Mouse (Mus musculus) heart, postnatal 0 days (tissue): ENCODE measurements at regions not wholly inside any gene's neighbourhood (a gene's known extent, or its start where the extent isn't known, plus 50 kb on each side); places are given as distances from the start of the nearest gene placed in this dataset.

Experiments
- ATAC-seq: fragments of 200-750 bp; cut with Nextera tagmentation; 2 replicates; pipeline ENCODE4 v1.8.0; 2017; ENCODE audit warnings: low read depth, moderate number of reproducible peaks, moderate library complexity; ENCODE audit not compliant: insufficient read depth
- DNase-seq: peaks from one replicate; pipeline ENCODE4 v3.0.0-alpha.2; 2016; ENCODE audit warnings: low spot score
- H3K27ac ChIP-seq: fragments of 300-500 bp; sonication (generic); 2 replicates; pipeline ENCODE4 v1.5.1; 2014; ENCODE audit warnings: low read depth, mild to moderate bottlenecking
- H3K27me3 ChIP-seq: fragments of 300-500 bp; sonication (generic); 2 replicates; pipeline ENCODE4 v1.6.1; 2014; ENCODE audit warnings: low read length, mixed read lengths; ENCODE audit not compliant: control insufficient read depth, insufficient read depth
- H3K36me3 ChIP-seq: fragments of 300-500 bp; sonication (generic); replicated peaks from 2 replicates; pipeline ENCODE4 v1.6.1; 2014; ENCODE audit warnings: low read length, mixed read lengths; ENCODE audit not compliant: control insufficient read depth, insufficient read depth
- H3K4me1 ChIP-seq: fragments of 300-500 bp; sonication (generic); 2 replicates; pipeline ENCODE4 v1.6.1; 2014; ENCODE audit warnings: antibody characterized with exemption; ENCODE audit not compliant: control insufficient read depth, insufficient read depth
- H3K4me2 ChIP-seq: fragments of 300-500 bp; sonication (generic); 2 replicates; pipeline ENCODE4 v1.6.1; 2014; ENCODE audit warnings: low read depth, mild to moderate bottlenecking, low read length, moderate library complexity
- H3K4me3 ChIP-seq: fragments of 300-500 bp; sonication (generic); 2 replicates; pipeline ENCODE4 v1.5.1; 2014; ENCODE audit warnings: low read depth, low read length
- H3K9ac ChIP-seq: fragments of 300-500 bp; sonication (generic); replicated peaks from 2 replicates; pipeline ENCODE4 v1.6.1; 2014; ENCODE audit warnings: low read depth, low read length, mixed read lengths
- H3K9me3 ChIP-seq: fragments of 300-500 bp; sonication (generic); replicated peaks from 2 replicates; pipeline ENCODE4 v1.6.1; 2016; ENCODE audit warnings: low read length; ENCODE audit not compliant: control insufficient read depth
- CTCF ChIP-seq: IDR thresholded peaks from 2 replicates; pipeline ENCODE4 v1.5.1; 2016; ENCODE audit warnings: antibody characterized with exemption, control low read depth, low read depth
- EP300 ChIP-seq: IDR thresholded peaks from 2 replicates; pipeline ENCODE4 v1.6.1; 2016; ENCODE audit warnings: antibody characterized with exemption, low read depth
- WGBS: fragments of 180-500 bp; shearing (Covaris S2); extraction: QIAGEN DNeasy Blood & Tissue Kit; methylation state at CpG from one replicate; pipeline ENCODE4 v1.1.7; 2014; 5-methylcytosine and 5-hydroxymethylcytosine counted together

- 78% methylated on average over 2 of the region's 2 CpGs for WGBS
- no peak for ATAC-seq
- Histone ChIP-seq H3K36me3 (no peaks in the 10 kb centered on the region), H3K4me2 (no peak overlapping the region), H3K9me3 (no peaks in the 10 kb centered on the region), H3K4me3 (no peak overlapping the region), H3K4me1 (peaks cover 10% of the 10 kb centered on the region), H3K9ac (no peak overlapping the region), H3K27me3 (no peaks in the 10 kb centered on the region), H3K27ac (no peak overlapping the region)
- no peak for DNase-seq
- TF ChIP-seq CTCF (no peak), EP300 (no peak)
Measured at GRCm38 (mm10) chr3:133759611-133760010, 214.7 kb upstream of the Tet2 start.

GRCm38 (mm10) chr3:133760221-133760620 is 215.3 kb upstream of the Tet2 start:
- H3K9ac ChIP-seq: no peak overlapping the region
- H3K36me3 ChIP-seq: no peaks in the 10 kb centered on the region
- ATAC-seq: no peak
- no peak for DNase-seq
- H3K4me3 ChIP-seq: no peak overlapping the region
- WGBS: 88% methylated on average over 1 of the region's 1 CpGs
- H3K9me3 ChIP-seq: no peaks in the 10 kb centered on the region
- no peak overlapping the region for H3K27ac ChIP-seq
- H3K4me2 ChIP-seq: no peak overlapping the region
- H3K4me1 ChIP-seq: peaks cover 4% of the 10 kb centered on the region; the same call in 1 of the 2 replicates
- no peak for TF ChIP-seq CTCF
- TF ChIP-seq EP300: no peak
- no peaks in the 10 kb centered on the region for H3K27me3 ChIP-seq

DNA sequence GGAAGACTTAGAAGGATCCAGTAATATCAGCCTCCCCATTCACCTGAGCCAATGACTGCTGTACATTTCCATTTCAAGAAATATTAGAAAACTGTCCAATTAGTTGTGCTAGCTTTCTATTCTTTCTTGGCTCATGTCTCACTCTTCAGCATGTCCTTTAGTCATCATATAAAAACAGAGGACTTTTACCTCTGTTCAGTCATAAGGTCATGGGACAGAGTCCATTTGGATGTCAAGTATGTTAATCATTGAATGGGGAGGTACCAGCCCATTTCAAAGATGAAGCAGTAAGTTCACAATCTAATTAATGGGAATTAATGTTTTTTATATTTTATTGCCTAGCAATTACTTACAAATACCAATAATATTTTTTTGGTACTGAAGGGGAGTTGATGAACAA is 218.8 kb upstream of the Tet2 start:
- Histone ChIP-seq H3K36me3 (no peaks in the 10 kb centered on the region), H3K4me1 (peaks cover 2% of the 10 kb centered on the region; the same call in 1 of the 2 replicates), H3K27me3 (no peaks in the 10 kb centered on the region), H3K4me3 (no peak overlapping the region), H3K9me3 (no peaks in the 10 kb centered on the region), H3K9ac (no peak overlapping the region), H3K4me2 (no peak overlapping the region), H3K27ac (no peak overlapping the region)
- TF ChIP-seq CTCF (no peak), EP300 (no peak)
- ATAC-seq: no peak
- no peak for DNase-seq

DNA sequence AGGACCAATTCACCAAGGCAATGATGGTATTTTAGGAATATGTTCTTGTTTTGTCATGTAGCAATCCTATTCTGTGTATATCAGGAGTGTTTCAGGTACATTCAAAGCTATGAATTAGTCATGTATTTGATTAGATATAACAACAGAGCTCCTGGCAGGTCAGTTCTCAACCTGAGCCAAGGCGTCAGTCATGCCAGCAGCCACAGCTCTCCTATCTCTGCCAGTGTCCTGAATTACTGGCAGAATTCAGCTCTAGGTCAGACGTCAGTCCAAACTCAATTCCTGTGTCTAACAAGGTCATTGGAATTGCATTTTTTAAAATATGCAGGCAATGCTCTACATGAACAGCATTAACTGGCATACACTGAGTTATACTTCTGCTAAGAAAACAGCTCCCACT is 228.6 kb upstream of the Tet2 start:
- no peak overlapping the region for H3K4me3 ChIP-seq
- H3K9ac ChIP-seq: no peak overlapping the region
- WGBS: 29% methylated on average over 2 of the region's 2 CpGs
- no peaks in the 10 kb centered on the region for H3K27me3 ChIP-seq
- H3K4me1 ChIP-seq: peaks cover 5% of the 10 kb centered on the region; the same call in 1 of the 2 replicates
- peak overlapping the region; percentile 23; the same call in 1 of the 2 replicates for H3K27ac ChIP-seq
- no peak overlapping the region for H3K4me2 ChIP-seq
- H3K9me3 ChIP-seq: no peaks in the 10 kb centered on the region
- peak; percentile 77 for ATAC-seq
- DNase-seq: no peak
- H3K36me3 ChIP-seq: no peaks in the 10 kb centered on the region
- TF ChIP-seq EP300 (no peak), CTCF (no peak)

DNA sequence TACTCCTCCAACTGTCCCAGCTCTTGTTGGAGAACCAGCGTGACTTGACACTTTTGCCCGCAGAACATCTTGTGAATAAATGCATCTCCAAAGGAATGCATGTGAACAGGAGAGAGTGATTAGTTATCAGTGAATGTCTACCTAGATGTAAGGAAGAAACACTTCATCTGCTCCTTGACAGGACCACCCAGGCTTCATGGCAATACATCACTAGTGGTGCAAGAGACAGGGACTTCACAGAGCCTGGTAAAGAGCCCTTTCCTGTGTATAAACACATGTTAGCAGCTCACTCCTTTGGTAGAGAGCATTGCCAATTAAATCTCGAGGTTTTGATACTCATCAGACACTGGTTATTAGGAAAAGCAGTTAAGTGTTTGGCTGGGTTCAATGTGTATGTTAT is 229.3 kb upstream of the Tet2 start:
- H3K9me3 ChIP-seq: no peaks in the 10 kb centered on the region
- H3K4me1 ChIP-seq: peaks cover 5% of the 10 kb centered on the region; the same call in 1 of the 2 replicates
- H3K27me3 ChIP-seq: no peaks in the 10 kb centered on the region
- DNase-seq (no peak), ATAC-seq (no peak)
- H3K4me2 ChIP-seq: no peak overlapping the region
- H3K36me3 ChIP-seq: no peaks in the 10 kb centered on the region
- no peak for TF ChIP-seq EP300
- TF ChIP-seq CTCF: no peak
- H3K4me3 ChIP-seq: no peak overlapping the region
- no peak overlapping the region for H3K9ac ChIP-seq
- H3K27ac ChIP-seq: no peak overlapping the region
- 46% methylated on average over 3 of the region's 3 CpGs for WGBS

- Histone ChIP-seq H3K4me3 (no peak overlapping the region), H3K9me3 (no peaks in the 10 kb centered on the region), H3K27ac (no peak overlapping the region), H3K27me3 (no peaks in the 10 kb centered on the region), H3K4me2 (no peak overlapping the region), H3K36me3 (no peaks in the 10 kb centered on the region), H3K4me1 (peaks cover 5% of the 10 kb centered on the region; the same call in 1 of the 2 replicates), H3K9ac (no peak overlapping the region)
- DNase-seq (no peak), ATAC-seq (no peak)
- no peak for TF ChIP-seq CTCF
- 29% methylated on average over 4 of the region's 4 CpGs for WGBS
Measured at GRCm38 (mm10) chr3:133776013-133776412, 231.1 kb upstream of the Tet2 start.
